Mouse (Mus musculus): Measurements from ENCODE around the gene Tango2. TPM values are rescaled to one million over a fixed set of nuclear protein-coding genes. Genes with fewer than 3 reads are reported as not detected.

The Tango2 gene
- total RNA-seq, 2 experiments from 2014 or later, result 41.8 to 59.7 TPM

DNA sequence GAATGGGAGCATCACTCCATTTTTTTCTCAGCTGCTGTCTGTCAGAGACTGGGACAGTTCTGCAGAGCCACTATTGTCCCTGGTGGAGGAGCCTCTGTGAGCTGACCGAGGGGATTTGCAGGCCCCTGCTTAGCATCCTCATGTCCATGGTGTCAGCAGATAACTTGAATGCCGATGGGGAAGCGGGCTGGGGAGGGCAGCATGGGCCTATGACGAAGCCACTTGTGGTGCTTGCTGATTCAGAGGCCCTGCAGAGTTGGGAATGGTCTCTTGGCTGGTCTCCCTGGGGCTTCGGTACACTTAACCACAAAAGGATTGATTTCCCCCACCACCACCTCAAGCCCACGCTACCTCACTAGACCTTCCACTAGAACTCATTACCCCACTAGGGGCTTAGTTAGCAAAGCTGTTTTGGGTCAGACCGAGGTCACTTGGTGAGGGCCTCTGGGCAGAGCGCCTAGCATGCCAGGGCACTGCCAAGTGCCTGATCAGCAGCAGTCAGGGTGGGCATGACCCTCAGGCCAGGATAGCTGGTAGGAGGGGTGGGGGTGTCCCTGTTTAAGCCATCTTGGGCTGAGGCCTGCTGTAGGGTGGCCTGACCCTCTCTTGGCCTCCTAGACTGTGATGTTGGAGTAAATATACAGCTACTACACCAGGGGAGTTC lies 31.6 kb upstream of the Tango2 start:
- H3K4me3 ChIP-seq, result no peak overlapping the region
- H3K27ac ChIP-seq, result no peak overlapping the region
- TF ChIP-seq CTCF (IDR thresholded peaks at IDR 0.05), result no peak
- no peak for DNase-seq
- intact Hi-C loops (cut with DNase I), result no loop called here

DNA sequence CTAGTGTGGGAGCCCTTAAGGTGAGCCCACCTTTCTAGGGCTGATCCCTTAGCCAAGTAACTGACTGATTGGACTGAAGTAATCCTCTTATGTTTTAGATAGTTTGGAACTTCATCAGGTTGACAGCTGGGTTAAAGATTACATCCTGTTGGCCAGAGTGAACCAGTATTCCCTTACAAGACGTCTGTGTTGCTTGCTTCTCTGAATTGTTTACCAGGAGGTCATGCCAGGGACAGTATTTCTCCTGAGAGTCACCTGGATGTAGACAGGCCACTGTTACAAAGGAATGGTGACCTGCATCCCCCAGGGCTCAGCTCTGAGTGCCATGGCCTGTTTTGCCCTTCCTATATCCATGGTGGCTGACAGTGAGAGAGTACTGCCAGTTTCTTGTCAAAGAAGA lies 30.6 kb upstream of the Tango2 start:
- no peak overlapping the region for H3K4me3 ChIP-seq
- intact Hi-C loops (cut with DNase I), result no loop called here
- no peak for TF ChIP-seq CTCF (IDR thresholded peaks at IDR 0.05)
- no peak for DNase-seq
- H3K27ac ChIP-seq, result no peak overlapping the region

DNA sequence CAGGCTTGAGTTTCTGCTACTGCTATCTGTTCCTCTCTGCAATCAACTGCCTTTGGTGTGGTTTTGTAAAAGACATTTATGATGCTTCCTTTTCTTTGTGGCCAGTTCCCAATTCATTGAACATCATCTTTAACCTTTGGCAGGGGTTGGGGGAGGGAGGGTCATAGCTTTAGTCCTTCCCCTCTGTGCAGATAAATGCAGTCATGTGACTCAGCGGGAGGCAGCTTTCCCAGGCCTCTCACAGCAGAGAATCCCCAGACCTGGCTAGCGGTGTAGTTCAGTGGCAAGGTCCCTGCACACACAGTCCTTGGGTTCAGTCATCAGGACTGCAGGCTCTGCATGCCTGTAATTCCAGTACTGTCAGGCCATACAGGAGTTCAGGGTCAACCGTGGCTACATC lies 29.3 kb upstream of the Tango2 start:
- DNase-seq, result no peak
- Histone ChIP-seq H3K4me3 (no peak overlapping the region), H3K27ac (no peak overlapping the region)
- no peak for TF ChIP-seq CTCF (IDR thresholded peaks at IDR 0.05)
- intact Hi-C loops (cut with DNase I), result no loop called here

DNA sequence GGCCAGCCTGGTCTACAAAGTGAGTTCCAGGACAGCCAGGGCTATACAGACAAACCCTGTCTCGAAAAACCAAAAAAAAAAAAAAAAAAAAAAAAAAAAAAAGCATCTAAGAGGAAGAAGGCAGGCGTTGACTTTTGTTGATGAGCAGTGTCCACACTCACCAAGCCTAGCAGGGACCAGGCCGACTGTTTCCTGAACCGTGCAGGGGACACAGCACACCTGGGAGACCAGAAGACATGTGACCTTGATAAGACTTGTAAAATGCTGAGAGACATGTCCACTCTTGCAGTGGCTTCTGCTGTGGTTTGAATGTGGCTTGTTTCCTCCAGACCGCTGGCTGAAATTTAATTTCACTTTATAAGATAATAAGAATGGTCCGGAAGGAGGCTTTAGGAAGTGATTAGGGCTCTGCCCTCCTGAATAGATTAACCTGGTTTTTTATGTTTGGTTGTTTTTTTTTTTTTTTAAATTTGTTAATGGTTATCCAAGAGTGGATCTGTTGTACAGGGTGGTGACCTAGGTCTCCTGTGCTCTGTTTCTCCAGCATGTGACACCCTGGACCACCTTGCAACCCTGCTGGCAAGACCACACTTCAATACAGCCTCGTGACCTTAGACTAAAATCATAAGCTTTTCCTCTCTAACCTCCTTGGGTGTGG lies 28.5 kb upstream of the Tango2 start:
- intact Hi-C loops (cut with DNase I), result no loop called here
- H3K4me3 ChIP-seq, result no peak overlapping the region
- no peak overlapping the region for H3K27ac ChIP-seq
- no peak for TF ChIP-seq CTCF (IDR thresholded peaks at IDR 0.05)
- DNase-seq, result no peak

DNA sequence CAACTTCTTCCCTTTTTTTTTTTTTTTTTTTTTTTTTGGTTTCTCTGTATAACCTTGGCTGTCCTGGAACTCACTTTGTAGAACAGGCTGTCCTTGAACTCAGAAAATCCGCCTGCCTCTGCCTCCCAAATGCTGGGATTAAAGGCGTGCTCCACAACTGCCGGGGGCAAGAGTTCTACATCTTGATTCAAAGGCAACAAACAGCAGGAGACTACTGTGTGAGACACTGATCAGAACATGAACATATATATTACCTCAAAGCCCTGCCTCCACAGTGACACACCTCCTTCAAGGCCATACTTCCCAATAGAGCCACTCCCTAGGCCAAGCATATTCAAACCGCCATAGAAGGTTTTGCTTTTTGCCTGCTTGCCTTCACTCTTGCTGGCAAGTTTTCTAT lies 25.7 kb upstream of the Tango2 start:
- no peak overlapping the region for H3K27ac ChIP-seq
- H3K4me3 ChIP-seq, result no peak overlapping the region
- intact Hi-C loops (cut with DNase I), result no loop called here
- no peak for TF ChIP-seq CTCF (IDR thresholded peaks at IDR 0.05)
- no peak for DNase-seq

DNA sequence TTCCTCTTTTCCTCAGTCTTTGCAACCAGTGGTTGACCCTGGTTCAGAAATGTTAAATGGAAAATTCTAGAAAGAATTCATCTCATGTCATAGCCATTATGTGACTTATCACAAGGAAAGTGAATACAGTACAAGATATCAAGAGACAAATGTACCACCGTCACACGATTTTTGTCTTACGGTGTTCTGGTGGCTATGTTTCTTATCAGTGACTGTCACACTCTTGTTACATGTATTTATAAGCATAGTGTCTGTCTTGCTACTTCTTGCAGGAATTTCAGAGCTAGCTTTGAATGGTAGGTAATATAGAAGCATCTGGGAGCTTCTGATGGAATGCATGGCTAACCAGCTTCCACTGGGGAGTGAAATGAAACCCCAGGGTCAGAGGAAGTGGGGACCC lies 22.3 kb upstream of the Tango2 start:
- DNase-seq, result no peak
- intact Hi-C loops (cut with DNase I), result no loop called here
- H3K27ac ChIP-seq, result no peak overlapping the region
- TF ChIP-seq CTCF (IDR thresholded peaks at IDR 0.05), result no peak
- H3K4me3 ChIP-seq, result no peak overlapping the region

DNA sequence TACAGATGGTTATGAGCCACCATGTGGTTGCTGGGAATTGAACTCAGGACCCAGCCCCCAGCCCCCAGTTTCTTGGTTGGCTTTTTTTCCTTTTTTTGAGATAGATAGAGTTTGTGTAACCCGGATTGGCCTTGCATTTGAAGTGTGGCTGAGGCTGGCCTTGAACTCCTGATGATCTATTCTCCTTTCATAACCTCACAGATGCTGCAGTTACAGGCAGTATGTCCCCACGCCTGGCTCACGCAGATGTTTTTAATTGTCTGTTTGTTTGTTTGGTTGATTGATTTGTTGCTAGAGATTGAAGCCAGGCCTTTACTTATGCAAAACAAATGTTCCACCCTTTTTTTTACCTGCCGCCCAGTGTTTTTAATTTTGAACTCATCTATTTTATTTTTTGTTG lies 18.9 kb upstream of the Tango2 start:
- Histone ChIP-seq H3K27ac (no peak overlapping the region), H3K4me3 (no peak overlapping the region)
- no peak for TF ChIP-seq CTCF (IDR thresholded peaks at IDR 0.05)
- no peak for DNase-seq
- intact Hi-C loops (cut with DNase I), result no loop called here

DNA sequence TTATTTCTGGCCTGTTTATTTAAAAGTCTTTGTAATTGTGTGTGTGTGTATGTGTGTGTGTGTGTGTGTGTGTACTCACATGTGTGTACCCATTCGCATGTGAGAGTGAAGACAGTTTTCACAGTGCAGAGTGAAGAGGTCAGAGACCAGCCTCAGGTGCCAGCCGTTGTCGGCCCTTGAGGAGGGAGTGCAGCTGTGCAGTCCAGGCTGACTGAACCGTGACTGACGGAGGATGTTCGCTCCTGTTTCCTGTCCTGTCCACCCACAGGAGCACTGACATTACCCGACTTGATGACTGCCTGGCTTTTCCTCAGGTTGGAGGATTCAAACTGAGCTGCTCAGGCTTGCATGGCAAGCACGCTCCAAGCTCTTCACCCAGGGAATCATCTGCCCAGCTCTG lies 15.0 kb upstream of the Tango2 start:
- TF ChIP-seq CTCF (IDR thresholded peaks at IDR 0.05), result no peak
- no peak for DNase-seq
- intact Hi-C loops (cut with DNase I), result no loop called here
- H3K27ac ChIP-seq, result no peak overlapping the region
- no peak overlapping the region for H3K4me3 ChIP-seq

DNA sequence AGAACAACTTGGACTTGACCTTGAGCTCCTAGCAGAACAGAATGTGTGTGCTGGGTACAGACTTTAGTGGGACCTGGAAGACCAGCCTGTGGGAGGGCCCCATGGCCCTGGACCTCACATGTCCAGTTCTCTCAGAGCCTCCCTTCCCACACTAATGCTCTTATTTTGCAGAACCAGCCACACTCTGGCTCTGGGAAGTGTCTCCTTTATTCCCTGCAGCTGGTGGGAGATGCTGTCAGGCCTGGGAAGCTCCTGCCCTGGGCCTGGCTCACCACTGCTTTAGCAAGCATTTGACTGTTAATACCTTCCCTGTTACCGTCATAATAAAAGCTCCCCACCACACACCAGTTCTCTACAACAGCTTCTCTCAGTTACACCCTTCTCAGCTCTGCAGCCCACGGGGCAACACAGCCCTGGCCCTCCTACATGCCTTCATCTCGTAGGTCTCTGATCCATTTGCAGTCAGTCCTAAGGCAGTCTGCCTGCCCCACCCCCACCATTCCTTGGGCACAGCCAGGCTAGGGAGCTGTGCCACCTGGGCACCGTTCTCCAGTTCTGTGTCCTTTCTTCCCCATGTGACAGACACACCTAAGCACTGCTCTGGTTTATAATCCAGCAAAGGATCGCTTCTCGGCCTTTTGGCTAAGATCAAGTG lies 12.4 kb upstream of the Tango2 start:
- intact Hi-C loops (cut with DNase I), result no loop called here
- peak overlapping the region; percentile 8; the same call in 1 of the 2 replicates for H3K27ac ChIP-seq
- peak; percentile 60 for DNase-seq
- H3K4me3 ChIP-seq, result no peak overlapping the region
- TF ChIP-seq CTCF (IDR thresholded peaks at IDR 0.05), result no peak

DNA sequence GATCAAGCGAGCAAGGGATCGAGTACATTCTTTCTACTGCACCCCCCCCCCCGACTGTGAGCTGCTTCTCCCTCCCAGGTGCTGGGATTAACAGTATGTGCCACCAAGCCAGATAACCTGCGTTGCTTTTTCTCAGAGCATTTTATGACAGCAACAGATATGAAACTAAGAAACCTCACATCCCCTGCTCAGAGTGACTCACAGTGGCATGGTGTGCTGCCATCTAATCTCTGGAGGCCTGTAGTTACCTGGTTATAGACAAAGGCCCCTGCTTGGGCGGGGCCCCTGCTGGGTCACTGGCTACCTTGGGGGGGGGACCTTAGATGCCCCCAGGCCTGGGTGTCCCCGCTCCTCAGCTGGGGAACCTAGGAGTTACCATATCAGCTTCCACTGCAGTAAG lies 10.1 kb upstream of the Tango2 start:
- no peak for DNase-seq
- intact Hi-C loops (cut with DNase I), result no loop called here
- no peak overlapping the region for H3K27ac ChIP-seq
- H3K4me3 ChIP-seq, result no peak overlapping the region
- no peak for TF ChIP-seq CTCF (IDR thresholded peaks at IDR 0.05)

DNA sequence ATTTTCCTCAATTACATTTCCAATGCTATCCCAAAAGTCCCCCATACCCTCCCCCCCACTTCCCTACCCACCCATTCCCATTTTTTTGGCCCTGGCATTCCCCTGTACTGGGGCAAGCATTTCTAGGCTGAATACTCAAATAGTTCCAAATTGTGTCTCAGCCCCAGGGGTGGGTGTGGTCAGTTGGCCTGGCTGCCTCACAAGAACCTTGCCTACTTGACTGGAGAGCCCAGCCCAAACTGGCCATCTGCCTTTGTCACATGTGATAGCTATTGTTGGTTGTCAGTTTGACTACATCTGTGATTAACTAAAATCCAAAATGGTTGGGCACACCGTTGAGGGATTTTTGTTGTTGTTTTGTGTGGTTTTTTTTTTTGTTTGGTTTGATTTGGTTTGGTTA lies 9.1 kb upstream of the Tango2 start:
- no peak overlapping the region for H3K27ac ChIP-seq
- H3K4me3 ChIP-seq, result no peak overlapping the region
- DNase-seq, result peak; percentile 77
- intact Hi-C loops (cut with DNase I), result no loop called here
- TF ChIP-seq CTCF (IDR thresholded peaks at IDR 0.05), result no peak

DNA sequence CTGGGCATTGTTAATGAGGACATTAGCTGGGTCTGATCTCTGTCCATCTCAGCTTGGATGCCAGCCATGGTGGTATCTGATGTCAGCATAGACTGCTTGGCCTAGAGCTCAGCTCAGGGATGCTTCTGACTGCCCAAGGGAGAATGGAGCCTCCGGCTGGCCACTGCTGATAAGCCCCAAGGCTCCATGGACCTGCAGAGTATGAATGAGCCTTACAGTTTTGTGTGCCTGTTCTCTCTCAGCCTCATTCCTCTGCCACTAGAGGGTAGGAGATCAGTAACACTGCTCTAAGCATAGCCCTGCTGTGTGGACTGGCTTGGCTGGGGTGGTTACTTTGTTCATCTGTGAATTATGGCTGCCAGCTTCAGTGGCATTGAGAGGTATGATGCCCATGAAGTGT lies 5.2 kb upstream of the Tango2 start:
- intact Hi-C loops (cut with DNase I), result loop anchor here (5.0 kb wide), 1 partner anchor 54 kb away; no protein-coding TSS in a partner anchor
- no peak overlapping the region for H3K4me3 ChIP-seq
- H3K27ac ChIP-seq, result no peak overlapping the region
- no peak for TF ChIP-seq CTCF (IDR thresholded peaks at IDR 0.05)
- DNase-seq, result no peak

DNA sequence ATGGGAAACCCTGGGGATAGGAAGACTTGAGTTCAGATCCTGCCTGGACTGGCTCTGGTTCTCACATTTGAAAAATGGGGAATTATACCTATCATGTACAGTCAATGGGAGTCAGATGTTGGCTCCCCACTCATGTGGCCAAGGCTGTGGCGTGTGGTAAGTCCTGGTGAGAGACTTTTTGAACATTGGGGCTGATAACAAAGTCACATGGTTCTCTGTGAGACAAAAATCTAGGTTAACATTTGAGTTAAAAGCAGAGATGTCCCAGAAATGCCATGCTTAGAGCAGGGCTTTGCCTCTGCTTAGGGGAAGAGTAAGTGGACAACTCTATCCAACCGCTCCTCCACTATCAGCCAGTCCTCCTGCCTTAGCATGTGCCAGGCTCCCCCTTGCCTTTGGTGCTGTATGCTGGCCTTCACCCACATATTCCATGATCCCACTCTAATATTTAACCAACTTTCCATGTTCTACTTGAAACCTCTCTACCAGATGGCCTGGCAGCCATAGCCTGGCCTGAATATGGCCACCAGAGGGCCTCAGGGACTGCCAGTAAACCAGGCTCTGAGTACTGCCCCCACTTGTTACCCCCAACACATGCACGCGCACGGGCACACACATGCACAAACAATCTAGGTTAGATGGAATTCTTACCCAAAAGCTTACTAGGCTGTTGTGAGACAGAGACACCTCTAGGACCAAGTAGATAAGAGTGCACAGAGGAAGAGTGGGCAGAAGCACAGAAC lies 3.6 kb upstream of the Tango2 start:
- DNase-seq, result peak; percentile 66
- intact Hi-C loops (cut with DNase I), result loop anchor here (5.0 kb wide), 1 partner anchor 56 kb away; no protein-coding TSS in a partner anchor

More for the DNA sequence above, 3.6 kb upstream of the Tango2 start:
- no peak overlapping the region for H3K4me3 ChIP-seq
- H3K27ac ChIP-seq, result no peak overlapping the region
- TF ChIP-seq CTCF (IDR thresholded peaks at IDR 0.05), result peak; percentile 80
